Mouse (Mus musculus) embryonic facial prominence, embryonic 13.5 days (tissue): ENCODE measurements around the gene Muc3a. TPM values are rescaled to one million over a fixed set of nuclear protein-coding genes. Genes with fewer than 3 reads are reported as not detected.

Experiments used
- ATAC-seq: fragments of 200-750 bp; cut with Nextera tagmentation; 2 replicates; pipeline ENCODE4 v1.8.0; 2017; ENCODE audit warnings: low read depth; ENCODE audit not compliant: insufficient number of reproducible peaks, insufficient read depth, low FRiP score, low TSS enrichment
- H3K27ac ChIP-seq: fragments of 300-500 bp; sonication (generic); 2 replicates; pipeline ENCODE4 v1.5.1; 2015; ENCODE audit warnings: moderate library complexity, mild to moderate bottlenecking, inconsistent platforms
- H3K27me3 ChIP-seq: fragments of 300-500 bp; sonication (generic); 2 replicates; pipeline ENCODE4 v1.6.1; 2015; ENCODE audit warnings: mild to moderate bottlenecking, inconsistent platforms
- H3K36me3 ChIP-seq: fragments of 300-500 bp; sonication (generic); 2 replicates; pipeline ENCODE4 v1.6.1; 2015; ENCODE audit warnings: mild to moderate bottlenecking, inconsistent platforms
- H3K4me1 ChIP-seq: fragments of 300-500 bp; sonication (generic); 2 replicates; pipeline ENCODE4 v1.6.1; 2015; ENCODE audit warnings: inconsistent platforms
- H3K4me2 ChIP-seq: fragments of 300-500 bp; sonication (generic); 2 replicates; pipeline ENCODE4 v1.6.1; 2015; ENCODE audit warnings: moderate library complexity, mild to moderate bottlenecking, inconsistent platforms
- H3K4me3 ChIP-seq: fragments of 300-500 bp; sonication (generic); 2 replicates; pipeline ENCODE4 v1.5.1; 2015; ENCODE audit warnings: mild to moderate bottlenecking, inconsistent platforms
- H3K9ac ChIP-seq: fragments of 300-500 bp; sonication (generic); 2 replicates; pipeline ENCODE4 v1.6.1; 2015; ENCODE audit warnings: mild to moderate bottlenecking, inconsistent platforms
- H3K9me3 ChIP-seq: fragments of 300-500 bp; sonication (generic); 2 replicates; pipeline ENCODE4 v1.6.1; 2016; ENCODE audit warnings: inconsistent platforms
- WGBS: fragments of 180-500 bp; shearing (Covaris S2); methylation state at CpG from one replicate; pipeline ENCODE4 v1.1.7; 2015; ENCODE audit warnings: mixed read lengths; 5-methylcytosine and 5-hydroxymethylcytosine counted together
- polyA plus RNA-seq: library from polyadenylated mRNA; unstranded; fragments of >200 nt; fragmentation: Nextera tagmentation; extraction: Ambion mirVana; gene quantifications from 2 replicates; pipeline ENCODE4 v1.2.1, GENCODE M21; 2015

Gene Muc3a
- polyA plus RNA-seq, 1 experiment from 2014 or later: not detected

- H3K9me3 ChIP-seq: no peaks in the 10 kb centered on the region
- no peak for ATAC-seq
- H3K4me1 ChIP-seq: no peaks in the 10 kb centered on the region
- no peak overlapping the region for H3K27ac ChIP-seq
- H3K27me3 ChIP-seq: no peaks in the 10 kb centered on the region
- 68% methylated on average over 7 of the region's 7 CpGs for WGBS
- no peak overlapping the region for H3K9ac ChIP-seq
- no peaks in the 10 kb centered on the region for H3K36me3 ChIP-seq
- H3K4me3 ChIP-seq: no peak overlapping the region
- no peak overlapping the region for H3K4me2 ChIP-seq
Observed at GRCm38 (mm10) chr5:137171478-137171877, 40.7 kb downstream of the Muc3a start.

- ATAC-seq: no peak
- Histone ChIP-seq H3K9me3 (no peaks in the 10 kb centered on the region), H3K4me1 (no peaks in the 10 kb centered on the region), H3K27ac (no peak overlapping the region), H3K4me3 (no peak overlapping the region), H3K4me2 (no peak overlapping the region), H3K9ac (no peak overlapping the region), H3K27me3 (no peaks in the 10 kb centered on the region), H3K36me3 (no peaks in the 10 kb centered on the region)
- WGBS: 77% methylated on average over 9 of the region's 9 CpGs
Observed at GRCm38 (mm10) chr5:137170836-137171380, 41.3 kb downstream of the Muc3a start.

GRCm38 (mm10) chr5:137167539-137167938, 44.6 kb downstream of the Muc3a start:
- Histone ChIP-seq H3K4me2 (no peak overlapping the region), H3K9me3 (no peaks in the 10 kb centered on the region), H3K4me1 (no peaks in the 10 kb centered on the region), H3K4me3 (no peak overlapping the region), H3K27ac (no peak overlapping the region), H3K9ac (no peak overlapping the region), H3K27me3 (no peaks in the 10 kb centered on the region; the same call in 1 of the 2 replicates), H3K36me3 (no peaks in the 10 kb centered on the region)
- ATAC-seq: no peak
- 79% methylated on average over 6 of the region's 6 CpGs for WGBS

- WGBS: 80% methylated on average over 9 of the region's 9 CpGs
- ATAC-seq: no peak
- no peaks in the 10 kb centered on the region for H3K9me3 ChIP-seq
- no peak overlapping the region for H3K27ac ChIP-seq
- no peaks in the 10 kb centered on the region; the same call in 1 of the 2 replicates for H3K27me3 ChIP-seq
- no peak overlapping the region for H3K4me3 ChIP-seq
- no peaks in the 10 kb centered on the region for H3K36me3 ChIP-seq
- H3K9ac ChIP-seq: no peak overlapping the region
- no peak overlapping the region for H3K4me2 ChIP-seq
- H3K4me1 ChIP-seq: no peaks in the 10 kb centered on the region
Observed at GRCm38 (mm10) chr5:137166012-137166411, 46.2 kb downstream of the Muc3a start.

- Histone ChIP-seq H3K27me3 (no peaks in the 10 kb centered on the region; the same call in 1 of the 2 replicates), H3K4me1 (no peaks in the 10 kb centered on the region), H3K4me2 (no peak overlapping the region), H3K27ac (no peak overlapping the region), H3K36me3 (no peaks in the 10 kb centered on the region), H3K9ac (no peak overlapping the region), H3K9me3 (peaks cover 8% of the 10 kb centered on the region), H3K4me3 (no peak overlapping the region)
- 77% methylated on average over 4 of the region's 4 CpGs for WGBS
- no peak for ATAC-seq
Observed at GRCm38 (mm10) chr5:137161853-137162252, 50.3 kb downstream of the Muc3a start.

- no peak for ATAC-seq
- Histone ChIP-seq H3K9me3 (peaks cover 10% of the 10 kb centered on the region), H3K9ac (no peak overlapping the region), H3K27me3 (no peaks in the 10 kb centered on the region; the same call in 1 of the 2 replicates), H3K36me3 (no peaks in the 10 kb centered on the region), H3K4me1 (no peaks in the 10 kb centered on the region), H3K27ac (no peak overlapping the region), H3K4me2 (no peak overlapping the region), H3K4me3 (no peak overlapping the region)
- 34% methylated on average over 11 of the region's 11 CpGs for WGBS
Observed at GRCm38 (mm10) chr5:137159461-137159860, 52.7 kb downstream of the Muc3a start.

Other genes with a start within 250 kb of the Muc3a start
- gene Cldn15, start 245.8 kb downstream of the Muc3a start, polyA plus RNA-seq: 0.44 and 0.61 TPM in 2 replicates
- gene Plod3, start 225.4 kb downstream of the Muc3a start, polyA plus RNA-seq: 49.0 and 62.4 TPM in 2 replicates
- 117 and 124 TPM in 2 replicates for gene Znhit1, start 224.4 kb downstream of the Muc3a start, polyA plus RNA-seq
- gene Vgf, start 186.0 kb downstream of the Muc3a start, polyA plus RNA-seq: 0.12 and 0.13 TPM in 2 replicates
- gene Ap1s1, start 166.3 kb downstream of the Muc3a start, polyA plus RNA-seq: 187 TPM in 2 replicates
- 0.22 and 0.35 TPM in 2 replicates for gene Serpine1, start 140.1 kb downstream of the Muc3a start, polyA plus RNA-seq
- gene Trim56, start 96.2 kb downstream of the Muc3a start, polyA plus RNA-seq: 8.7 and 8.8 TPM in 2 replicates
- gene Muc3, start 63.1 kb downstream of the Muc3a start, polyA plus RNA-seq: 5.1 TPM in 1 of 2 replicates, not detected in the other
- gene Ache, start 75.1 kb upstream of the Muc3a start, polyA plus RNA-seq: 2.7 and 3.3 TPM in 2 replicates
- gene Ufsp1, start 82.2 kb upstream of the Muc3a start, polyA plus RNA-seq: 5.4 and 5.6 TPM in 2 replicates
- gene Srrt, start 95.3 kb upstream of the Muc3a start, polyA plus RNA-seq: 143 and 148 TPM in 2 replicates
- gene Trip6, start 102.0 kb upstream of the Muc3a start, polyA plus RNA-seq: 106 TPM in 2 replicates
- 16.0 and 16.1 TPM in 2 replicates for gene Slc12a9, start 121.2 kb upstream of the Muc3a start, polyA plus RNA-seq
- gene Ephb4, start 137.7 kb upstream of the Muc3a start, polyA plus RNA-seq: 70.4 and 71.0 TPM in 2 replicates